Mouse (Mus musculus): ENCODE results near the gene Dnajb3. TPM values are rescaled to one million over a fixed set of nuclear protein-coding genes. Genes with fewer than 3 reads are reported as not detected.

The Dnajb3 gene
- total RNA-seq, 2 experiments from 2014 or later, result 3.8 to 4.9 TPM

Other genes starting within 250 kb of the Dnajb3 start
- 10 to 100 TPM; 22.8 to 26.0 TPM for gene Usp40, start 197.2 kb downstream of the Dnajb3 start, total RNA-seq (2021)
- not detected for gene Ugt1a10, start 150.4 kb downstream of the Dnajb3 start, total RNA-seq (2021)
- gene Ugt1a9, start 135.0 kb downstream of the Dnajb3 start, total RNA-seq (2021), result not detected
- not detected for gene Ugt1a8, start 118.0 kb downstream of the Dnajb3 start, total RNA-seq (2021)
- 1 to 10 TPM; 2.4 to 3.0 TPM for gene Ugt1a7c, start 110.7 kb downstream of the Dnajb3 start, total RNA-seq (2021)
- gene Ugt1a6b, start 102.5 kb downstream of the Dnajb3 start, total RNA-seq (2021), result 1 to 10 TPM in 1 of 2 experiments, under 1 TPM in 1; 0.81 to 1.5 TPM
- 1 to 10 TPM; 1.9 to 2.0 TPM for gene Ugt1a6a, start 71.0 kb downstream of the Dnajb3 start, total RNA-seq (2021)
- gene Ugt1a5, start 39.8 kb downstream of the Dnajb3 start, total RNA-seq (2021), result under 1 TPM in 1 of 2 experiments, not detected in 1; 0.27 TPM
- gene Ugt1a2, start 5.2 kb downstream of the Dnajb3 start, total RNA-seq (2021), result not detected
- gene Ugt1a1, start 6.2 kb upstream of the Dnajb3 start, total RNA-seq (2021), result 1 to 10 TPM in 1 of 2 experiments, under 1 TPM in 1; 0.12 to 1.3 TPM
- gene Mroh2a, start 21.2 kb upstream of the Dnajb3 start, total RNA-seq (2021), result under 1 TPM in 1 of 2 experiments, not detected in 1; 0.13 TPM
- gene Hjurp, start 71.9 kb upstream of the Dnajb3 start, total RNA-seq (2021), result 10 to 100 TPM; 80.5 to 88.1 TPM
- not detected for gene Trpm8, start 71.9 kb upstream of the Dnajb3 start, total RNA-seq (2021)
- under 1 TPM in 1 of 2 experiments, not detected in 1; 0.86 TPM for gene Spp2, start 201.2 kb upstream of the Dnajb3 start, total RNA-seq (2021)

Measured in gastrocnemius, postnatal 4 days (tissue).